Mouse (Mus musculus) neural tube, embryonic 11.5 days (tissue): ENCODE results near the gene Tmigd3. TPM values are rescaled to one million over a fixed set of nuclear protein-coding genes. Genes with fewer than 3 reads are reported as not detected.

Experiments
- ATAC-seq: fragments of 200-750 bp; cut with Nextera tagmentation; 2 replicates; pipeline ENCODE4 v1.8.0; 2017; ENCODE audit warnings: moderate number of reproducible peaks, mild to moderate bottlenecking, moderate TSS enrichment, moderate library complexity; ENCODE audit not compliant: insufficient read depth, low FRiP score, low TSS enrichment
- DNase-seq: peaks from one replicate; pipeline ENCODE4 v3.0.0-alpha.2; 2015; ENCODE audit warnings: low spot score
- H3K27ac ChIP-seq: fragments of 300-500 bp; sonication (generic); 2 replicates; pipeline ENCODE4 v1.5.1; 2014; ENCODE audit warnings: low read depth, mild to moderate bottlenecking, low read length
- H3K27me3 ChIP-seq: fragments of 300-500 bp; sonication (generic); 2 replicates; pipeline ENCODE4 v1.6.1; 2014; ENCODE audit warnings: mild to moderate bottlenecking, low read length, mixed read lengths; ENCODE audit not compliant: control insufficient read depth, insufficient read depth
- H3K36me3 ChIP-seq: fragments of 300-500 bp; sonication (generic); 2 replicates; pipeline ENCODE4 v1.6.1; 2014; ENCODE audit warnings: mild to moderate bottlenecking, low read length, moderate library complexity, mixed read lengths; ENCODE audit not compliant: control insufficient read depth, insufficient read depth
- H3K4me1 ChIP-seq: fragments of 300-500 bp; sonication (generic); 2 replicates; pipeline ENCODE4 v1.6.1; 2014; ENCODE audit warnings: low read length, mixed read lengths; ENCODE audit not compliant: control insufficient read depth, insufficient read depth
- H3K4me2 ChIP-seq: fragments of 300-500 bp; sonication (generic); 2 replicates; pipeline ENCODE4 v1.6.1; 2014; ENCODE audit warnings: low read depth, mild to moderate bottlenecking, moderate library complexity
- H3K4me3 ChIP-seq: fragments of 300-500 bp; sonication (generic); 2 replicates; pipeline ENCODE4 v1.5.1; 2014; ENCODE audit warnings: low read depth, low read length
- H3K9ac ChIP-seq: fragments of 300-500 bp; sonication (generic); 2 replicates; pipeline ENCODE4 v1.6.1; 2014; ENCODE audit warnings: mild to moderate bottlenecking, low read length
- H3K9me3 ChIP-seq: fragments of 300-500 bp; sonication (generic); 2 replicates; pipeline ENCODE4 v1.6.1; 2016; ENCODE audit warnings: low read length; ENCODE audit not compliant: control insufficient read depth
- WGBS: fragments of 180-500 bp; shearing (Covaris S2); extraction: QIAGEN DNeasy Blood & Tissue Kit; methylation state at CpG from one replicate; pipeline ENCODE4 v1.1.7; 2014; 5-methylcytosine and 5-hydroxymethylcytosine counted together
- polyA plus RNA-seq: library from polyadenylated mRNA; unstranded; fragments of >200 nt; fragmentation: Nextera tagmentation; extraction: Ambion mirVana; gene quantifications from 2 replicates; pipeline ENCODE4 v1.2.1, GENCODE M21; 2014

Gene Tmigd3
- polyA plus RNA-seq, 1 experiment from 2014 or later, result not detected

DNA sequence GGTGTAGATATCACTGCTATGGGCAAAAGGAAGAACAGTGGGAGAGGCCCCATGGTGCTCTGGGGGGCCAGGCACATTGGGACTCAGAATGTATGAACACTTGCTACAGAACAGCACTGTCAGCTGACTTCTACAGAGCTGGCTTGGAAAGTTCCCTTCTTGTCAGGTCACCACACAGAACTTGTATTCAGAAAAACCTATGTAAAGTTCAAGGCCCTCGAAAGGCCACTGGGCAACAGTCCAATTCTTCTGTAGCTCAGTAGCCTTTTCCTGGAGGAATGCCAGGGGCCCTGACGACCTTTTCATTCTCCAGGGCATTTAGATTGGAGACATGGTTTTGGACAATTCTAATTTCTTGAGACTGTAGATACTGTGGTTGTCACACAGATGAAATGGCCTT lies 2.6 kb upstream of the Tmigd3 start:
- Histone ChIP-seq H3K27ac (no peak overlapping the region), H3K9me3 (no peaks in the 10 kb centered on the region), H3K4me3 (no peak overlapping the region), H3K27me3 (no peaks in the 10 kb centered on the region), H3K4me2 (no peak overlapping the region), H3K4me1 (no peaks in the 10 kb centered on the region), H3K9ac (no peak overlapping the region), H3K36me3 (no peaks in the 10 kb centered on the region)
- ATAC-seq (no peak), DNase-seq (no peak)
- WGBS, result 84% methylated on average over 2 of the region's 2 CpGs

DNA sequence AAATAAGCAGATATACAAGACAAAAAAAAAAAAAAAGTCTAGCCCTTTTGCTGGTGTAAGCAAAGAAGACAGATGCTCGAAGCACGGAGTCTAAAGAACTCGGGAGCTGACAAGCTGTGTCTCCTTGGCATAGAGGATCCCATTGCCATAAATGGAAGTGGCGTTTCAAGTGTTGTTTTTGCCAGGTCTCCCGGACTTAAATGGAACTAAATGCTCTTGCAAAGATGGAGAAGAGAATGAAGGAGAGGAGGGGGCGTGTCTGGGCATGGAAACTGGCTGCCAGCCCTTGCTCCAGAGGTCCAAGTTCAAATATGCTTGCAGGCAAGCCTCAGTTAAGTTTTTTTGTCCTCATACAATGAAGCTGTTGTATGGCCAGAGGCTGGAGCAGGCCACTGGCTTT lies 1.3 kb downstream of the Tmigd3 start:
- WGBS, result 67% methylated on average over 6 of the region's 6 CpGs
- H3K4me2 ChIP-seq, result no peak overlapping the region
- DNase-seq, result no peak
- no peaks in the 10 kb centered on the region for H3K36me3 ChIP-seq
- no peak overlapping the region for H3K9ac ChIP-seq
- no peak overlapping the region for H3K27ac ChIP-seq
- H3K27me3 ChIP-seq, result no peaks in the 10 kb centered on the region
- no peak for ATAC-seq
- H3K4me1 ChIP-seq, result no peaks in the 10 kb centered on the region
- H3K9me3 ChIP-seq, result no peaks in the 10 kb centered on the region
- no peak overlapping the region for H3K4me3 ChIP-seq

DNA sequence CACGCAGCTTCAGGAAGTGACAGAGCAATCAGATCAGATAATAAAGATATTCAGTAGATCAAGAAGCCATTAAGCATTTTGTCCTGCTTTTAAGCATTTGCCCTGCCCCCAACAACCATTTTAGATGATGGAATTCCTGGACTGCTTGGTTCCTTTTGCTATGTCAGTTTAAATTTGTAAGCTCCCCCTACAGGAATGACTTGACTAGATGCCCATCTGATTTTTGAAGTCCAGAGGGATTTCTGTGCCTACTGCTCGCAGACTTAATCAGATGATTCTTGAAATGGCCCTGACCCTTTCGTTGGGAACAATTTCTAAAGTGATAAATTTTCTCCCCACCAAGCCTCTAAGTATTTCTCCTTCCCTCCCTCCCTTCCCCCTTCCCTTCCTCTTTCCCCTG lies 1.9 kb downstream of the Tmigd3 start:
- no peak overlapping the region for H3K27ac ChIP-seq
- 59% methylated on average over 3 of the region's 3 CpGs for WGBS

DNA sequence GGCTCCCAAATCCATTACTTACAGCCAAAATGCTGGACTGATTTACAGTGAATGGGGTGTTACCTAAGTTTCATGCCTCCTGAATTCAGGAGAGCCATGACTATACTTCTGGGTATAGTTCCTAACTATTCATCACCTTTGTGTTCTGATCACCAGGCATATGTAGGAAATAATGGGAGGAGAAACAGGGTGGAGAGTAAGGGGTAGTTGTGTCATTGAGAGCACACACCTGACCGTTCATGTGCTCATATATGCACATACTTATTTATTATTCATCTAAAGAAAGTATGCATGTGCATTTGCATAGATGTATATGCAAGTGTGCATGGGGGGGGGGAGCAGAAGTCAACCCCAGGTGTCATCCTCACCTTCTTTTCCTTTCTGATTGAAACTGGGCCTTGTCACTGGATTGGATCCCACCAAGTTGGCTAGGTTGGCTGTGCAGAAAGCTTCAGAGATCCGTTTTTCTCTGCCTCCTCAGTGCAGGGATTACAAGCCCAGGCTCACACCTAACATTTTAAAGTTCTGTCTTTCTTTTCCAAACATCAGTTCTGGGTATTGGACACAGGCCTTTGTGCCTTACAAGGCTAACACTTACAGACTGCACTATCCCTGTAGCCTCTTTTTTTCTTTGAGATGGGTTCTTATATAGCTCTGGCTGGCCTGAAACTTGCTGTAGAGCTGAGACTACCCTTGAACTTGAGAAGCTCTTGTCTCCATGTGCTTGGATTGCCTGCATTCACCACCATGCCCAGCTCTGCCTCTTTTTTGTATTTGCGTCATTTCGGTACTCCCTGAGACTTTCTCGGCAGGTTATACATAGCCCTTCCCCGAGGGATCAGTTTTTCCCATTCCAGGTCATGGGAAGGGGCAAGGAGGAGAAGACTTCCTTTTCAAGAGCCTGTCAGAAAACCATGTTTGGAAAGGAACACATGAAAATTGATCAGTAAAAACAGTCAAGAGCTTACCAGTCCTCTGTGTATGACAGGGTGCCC lies 3.0 kb downstream of the Tmigd3 start:
- WGBS, result 85% methylated on average over 6 of the region's 6 CpGs
- DNase-seq, result no peak
- no peaks in the 10 kb centered on the region for H3K4me1 ChIP-seq
- ATAC-seq, result no peak
- H3K36me3 ChIP-seq, result no peaks in the 10 kb centered on the region
- H3K4me3 ChIP-seq, result no peak overlapping the region
- no peak overlapping the region for H3K4me2 ChIP-seq
- no peaks in the 10 kb centered on the region for H3K9me3 ChIP-seq
- H3K27ac ChIP-seq, result no peak overlapping the region
- H3K27me3 ChIP-seq, result no peaks in the 10 kb centered on the region
- no peak overlapping the region for H3K9ac ChIP-seq

More for the DNA sequence above, 1.9 kb downstream of the Tmigd3 start:
- DNase-seq, result no peak
- Histone ChIP-seq H3K27me3 (no peaks in the 10 kb centered on the region), H3K9ac (no peak overlapping the region), H3K4me1 (no peaks in the 10 kb centered on the region), H3K4me3 (no peak overlapping the region), H3K36me3 (no peaks in the 10 kb centered on the region), H3K9me3 (no peaks in the 10 kb centered on the region), H3K4me2 (no peak overlapping the region)
- ATAC-seq, result no peak

DNA sequence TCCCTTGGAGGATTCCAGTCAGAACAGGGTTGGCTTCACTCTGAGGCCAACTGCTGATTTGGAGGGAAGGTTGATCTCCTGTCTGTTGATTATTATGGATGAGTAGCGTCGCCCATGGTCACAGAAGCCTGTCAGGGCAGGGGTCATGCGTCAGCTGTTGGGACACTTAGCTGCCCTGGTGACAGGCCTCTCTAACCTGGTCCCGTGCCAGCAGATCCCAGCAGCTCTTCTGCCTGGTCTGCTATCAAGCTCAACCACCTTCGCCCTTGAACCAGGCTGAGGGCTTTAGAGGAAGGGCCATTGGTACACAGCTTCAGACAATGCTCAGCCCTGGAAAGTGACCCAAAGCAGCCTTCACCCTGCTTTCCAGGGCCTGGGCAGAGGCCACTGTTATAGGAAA lies 5.3 kb downstream of the Tmigd3 start:
- Histone ChIP-seq H3K27me3 (no peaks in the 10 kb centered on the region), H3K9ac (no peak overlapping the region), H3K9me3 (no peaks in the 10 kb centered on the region), H3K36me3 (no peaks in the 10 kb centered on the region), H3K27ac (no peak overlapping the region), H3K4me1 (no peaks in the 10 kb centered on the region), H3K4me3 (no peak overlapping the region), H3K4me2 (no peak overlapping the region)
- no peak for DNase-seq
- WGBS, result 80% methylated on average over 5 of the region's 5 CpGs
- no peak for ATAC-seq

DNA sequence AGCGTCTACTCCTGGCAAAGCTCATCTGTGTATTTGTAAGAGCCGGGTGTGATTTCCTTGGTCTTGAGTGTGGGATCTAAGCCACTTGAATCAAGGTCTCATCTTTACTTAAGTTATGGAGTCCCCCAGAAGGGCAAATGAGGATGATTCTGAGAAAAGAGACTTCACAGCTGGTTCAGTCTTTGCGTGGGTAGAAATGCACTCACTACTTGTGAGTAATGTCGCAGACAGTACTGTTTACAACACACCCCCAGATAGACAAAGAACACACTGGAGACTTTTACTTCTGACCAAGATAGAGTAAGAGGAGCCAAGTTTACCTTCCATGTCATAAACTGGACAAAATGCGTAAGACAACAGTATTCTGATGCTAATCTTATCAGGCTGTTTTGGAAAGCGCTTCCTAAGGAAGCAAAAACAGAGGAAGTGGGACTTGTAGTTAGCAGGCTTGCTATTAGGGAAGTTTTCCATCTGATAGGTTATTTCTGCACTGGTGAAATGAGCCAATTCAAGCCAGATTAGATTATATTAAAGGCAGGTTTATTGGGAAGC lies 6.6 kb downstream of the Tmigd3 start:
- Histone ChIP-seq H3K9me3 (no peaks in the 10 kb centered on the region), H3K9ac (no peak overlapping the region), H3K27me3 (no peaks in the 10 kb centered on the region), H3K27ac (no peak overlapping the region), H3K4me2 (no peak overlapping the region), H3K4me1 (no peaks in the 10 kb centered on the region), H3K36me3 (no peaks in the 10 kb centered on the region), H3K4me3 (no peak overlapping the region)
- DNase-seq (no peak), ATAC-seq (no peak)
- WGBS, result 90% methylated on average over 6 of the region's 6 CpGs

DNA sequence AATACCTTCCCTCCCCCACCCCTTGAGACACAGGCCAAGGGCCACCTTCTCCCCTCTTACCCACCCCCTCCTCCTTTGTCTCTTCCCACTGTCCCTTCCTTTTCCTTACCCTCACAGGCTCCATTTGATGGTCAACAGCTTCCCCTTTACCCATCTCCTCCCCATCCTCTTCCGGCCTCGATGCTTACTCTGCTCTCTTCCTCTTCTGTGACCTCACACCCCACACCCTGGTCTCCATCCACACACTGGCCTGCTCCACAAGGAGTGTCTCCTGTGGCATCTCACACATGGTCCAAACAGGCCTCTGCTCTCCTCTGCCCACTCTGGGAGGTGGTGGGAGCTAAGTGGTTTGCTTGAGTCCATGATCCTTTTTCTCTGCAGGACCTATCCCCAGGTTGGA lies 7.2 kb downstream of the Tmigd3 start:
- Histone ChIP-seq H3K9ac (no peak overlapping the region), H3K27ac (no peak overlapping the region), H3K4me2 (no peak overlapping the region), H3K9me3 (no peaks in the 10 kb centered on the region), H3K4me3 (no peak overlapping the region), H3K27me3 (no peaks in the 10 kb centered on the region), H3K4me1 (no peaks in the 10 kb centered on the region), H3K36me3 (no peaks in the 10 kb centered on the region)
- ATAC-seq (no peak), DNase-seq (no peak)
- WGBS, result 87% methylated on average over 2 of the region's 2 CpGs

DNA sequence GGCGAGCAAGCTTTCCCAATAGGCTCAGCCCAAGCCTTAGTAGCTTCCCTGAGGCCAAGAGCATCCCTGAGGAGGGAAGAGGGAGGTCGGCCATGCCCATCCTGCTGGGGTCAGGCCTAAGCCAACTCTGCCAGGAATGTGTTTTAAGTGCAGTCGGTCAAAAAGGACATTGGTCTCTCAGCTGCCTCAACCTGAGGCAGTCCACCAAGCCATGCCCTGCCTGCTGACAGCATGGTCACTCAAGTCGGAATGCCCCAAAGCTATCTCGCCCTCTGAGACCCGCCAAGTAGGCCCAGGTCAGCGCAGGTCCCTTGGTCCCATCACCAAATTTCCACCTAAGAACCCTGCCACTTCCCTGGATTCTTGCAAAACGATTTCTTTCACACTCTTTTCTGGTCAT lies 8.0 kb downstream of the Tmigd3 start:
- Histone ChIP-seq H3K4me3 (no peak overlapping the region), H3K27me3 (no peaks in the 10 kb centered on the region), H3K27ac (no peak overlapping the region), H3K9ac (no peak overlapping the region), H3K4me1 (no peaks in the 10 kb centered on the region), H3K4me2 (no peak overlapping the region), H3K9me3 (no peaks in the 10 kb centered on the region), H3K36me3 (no peaks in the 10 kb centered on the region)
- WGBS, result 79% methylated on average over 8 of the region's 8 CpGs
- no peak for DNase-seq
- ATAC-seq, result no peak

DNA sequence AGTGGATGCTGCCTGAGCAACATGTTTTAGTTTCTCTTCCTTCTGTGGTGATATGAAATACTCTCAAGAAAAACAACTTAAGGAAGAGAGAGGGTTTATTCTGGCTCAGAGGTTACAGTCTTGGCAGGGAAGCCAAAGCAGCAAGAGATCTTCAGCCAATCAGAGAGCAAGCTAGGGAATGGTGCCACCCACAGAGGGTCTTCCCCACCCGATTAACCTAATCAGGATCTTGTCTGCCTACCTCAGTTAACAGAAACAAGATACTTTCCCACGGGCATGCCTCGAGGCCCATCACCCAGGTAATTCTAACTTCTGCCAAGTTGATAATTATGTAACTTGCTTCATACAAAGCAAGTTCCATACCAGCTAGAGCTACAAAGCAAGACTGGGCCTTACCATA lies 9.7 kb downstream of the Tmigd3 start:
- no peak overlapping the region for H3K4me2 ChIP-seq
- H3K9ac ChIP-seq, result no peak overlapping the region
- 77% methylated on average over 3 of the region's 3 CpGs for WGBS
- H3K27me3 ChIP-seq, result no peaks in the 10 kb centered on the region
- no peak overlapping the region for H3K4me3 ChIP-seq
- H3K4me1 ChIP-seq, result no peaks in the 10 kb centered on the region
- DNase-seq (no peak), ATAC-seq (no peak)
- H3K9me3 ChIP-seq, result no peaks in the 10 kb centered on the region
- H3K27ac ChIP-seq, result no peak overlapping the region
- no peaks in the 10 kb centered on the region for H3K36me3 ChIP-seq
